Mouse (Mus musculus) stomach, postnatal 0 days (tissue): ENCODE results near the gene Mesp1. TPM values are rescaled to one million over a fixed set of nuclear protein-coding genes. Genes with fewer than 3 reads are reported as not detected.

Source experiments
- ATAC-seq: fragments of 200-750 bp; cut with Nextera tagmentation; 2 replicates; pipeline ENCODE4 v1.8.0; 2017; ENCODE audit not compliant: low FRiP score, low TSS enrichment
- DNase-seq: peaks from one replicate; pipeline ENCODE4 v3.0.0-alpha.2; 2016; ENCODE audit warnings: low spot score
- H3K27ac ChIP-seq: fragments of 300-500 bp; sonication (generic); replicated peaks from 2 replicates; pipeline ENCODE4 v1.5.1; 2014; ENCODE audit warnings: mild to moderate bottlenecking, control low read depth
- H3K27me3 ChIP-seq: fragments of 300-500 bp; sonication (generic); 2 replicates; pipeline ENCODE4 v1.6.1; 2014; ENCODE audit warnings: low read length; ENCODE audit not compliant: control insufficient read depth, insufficient read depth
- H3K36me3 ChIP-seq: fragments of 300-500 bp; sonication (generic); 2 replicates; pipeline ENCODE4 v1.6.1; 2014; ENCODE audit warnings: low read length, mixed read lengths; ENCODE audit not compliant: control insufficient read depth, insufficient read depth
- H3K4me1 ChIP-seq: fragments of 300-500 bp; sonication (generic); replicated peaks from 2 replicates; pipeline ENCODE4 v1.6.1; 2014; ENCODE audit warnings: antibody characterized with exemption; ENCODE audit not compliant: control insufficient read depth, insufficient read depth
- H3K4me2 ChIP-seq: fragments of 300-500 bp; sonication (generic); replicated peaks from 2 replicates; pipeline ENCODE4 v1.6.1; 2014; ENCODE audit warnings: low read depth, mild to moderate bottlenecking, control low read depth, moderate library complexity
- H3K4me3 ChIP-seq: fragments of 300-500 bp; sonication (generic); 2 replicates; pipeline ENCODE4 v1.5.1; 2014; ENCODE audit warnings: low read depth, low read length, control low read depth
- H3K9ac ChIP-seq: fragments of 300-500 bp; sonication (generic); 2 replicates; pipeline ENCODE4 v1.6.1; 2014; ENCODE audit warnings: mild to moderate bottlenecking, low read length, control low read depth, mixed read lengths
- H3K9me3 ChIP-seq: fragments of 300-500 bp; sonication (generic); 2 replicates; pipeline ENCODE4 v1.6.1; 2016; ENCODE audit warnings: low read length; ENCODE audit not compliant: control insufficient read depth
- CTCF ChIP-seq: IDR thresholded peaks from 2 replicates; pipeline ENCODE4 v1.5.1; 2016; ENCODE audit warnings: antibody characterized with exemption, low read depth, mild to moderate bottlenecking, moderate library complexity
- EP300 ChIP-seq: optimal IDR thresholded peaks from 2 replicates; pipeline ENCODE3; 2016; ENCODE audit warnings: antibody characterized with exemption
- WGBS: fragments of 180-500 bp; shearing (Covaris S2); extraction: QIAGEN DNeasy Blood & Tissue Kit; methylation state at CpG from one replicate; pipeline ENCODE4 v1.1.7; 2014; 5-methylcytosine and 5-hydroxymethylcytosine counted together
- polyA plus RNA-seq: library from polyadenylated mRNA; unstranded; fragments of >200 nt; fragmentation: Nextera tagmentation; extraction: Ambion mirVana; gene quantifications from 2 replicates; pipeline ENCODE4 v1.2.1, GENCODE M21; 2015

The Mesp1 gene
- not detected in 2 replicates for polyA plus RNA-seq

- 71% methylated on average over 6 of the region's 6 CpGs for WGBS
Observed at GRCm38 (mm10) chr7:79793688-79794087, at the start of gene Mesp1. Mesp1 (minus strand) TSS chr7:79793788.

GRCm38 (mm10) chr7:79842163-79842562, 48.6 kb upstream of the Mesp1 start:
- H3K27ac ChIP-seq = no peak overlapping the region; the same call in 1 of the 2 replicates
- peak overlapping the region; percentile 8; the same call in 1 of the 2 replicates for H3K4me2 ChIP-seq
- 44% methylated on average over 7 of the region's 7 CpGs for WGBS
- H3K36me3 ChIP-seq = no peaks in the 10 kb centered on the region; the same call in 1 of the 2 replicates
- TF ChIP-seq CTCF = no peak
- H3K4me3 ChIP-seq = no peak overlapping the region
- no peaks in the 10 kb centered on the region for H3K9me3 ChIP-seq
- no peak overlapping the region for H3K9ac ChIP-seq
- no peaks in the 10 kb centered on the region for H3K27me3 ChIP-seq
- peak; percentile 55 for DNase-seq
- no peaks in the 10 kb centered on the region for H3K4me1 ChIP-seq
- ATAC-seq = 0 out of 2 replicates have a peak, but pooled peaks have one; percentile 25

More at GRCm38 (mm10) chr7:79793688-79794087, at the start of gene Mesp1:
- no peaks in the 10 kb centered on the region for H3K36me3 ChIP-seq
- DNase-seq (no peak), ATAC-seq (no peak)
- 0 out of 2 replicates have a peak, but pooled peaks cover 12% of the 10 kb centered on the region for H3K27me3 ChIP-seq
- no peak within 1 kb of the TSS for H3K27ac ChIP-seq
- no peaks in the 10 kb centered on the region for H3K9me3 ChIP-seq
- TF ChIP-seq EP300 = no peak
- no peak for TF ChIP-seq CTCF
- H3K4me2 ChIP-seq = peak within 1 kb of the TSS; percentile 62
- H3K4me3 ChIP-seq = peak within 1 kb of the TSS; percentile 46
- H3K4me1 ChIP-seq = peaks cover 6% of the 10 kb centered on the region; the same call in 1 of the 2 replicates
- peak within 1 kb of the TSS; percentile 47 for H3K9ac ChIP-seq

- no peak for ATAC-seq
- 43% methylated on average over 2 of the region's 2 CpGs for WGBS
Observed at GRCm38 (mm10) chr7:79837247-79837646, 43.7 kb upstream of the Mesp1 start.

GRCm38 (mm10) chr7:79835196-79835595, 41.6 kb upstream of the Mesp1 start:
- Histone ChIP-seq H3K9ac (no peak overlapping the region), H3K27me3 (no peaks in the 10 kb centered on the region), H3K9me3 (no peaks in the 10 kb centered on the region), H3K27ac (no peak overlapping the region), H3K4me3 (no peak overlapping the region), H3K4me1 (no peaks in the 10 kb centered on the region), H3K4me2 (no peak overlapping the region), H3K36me3 (no peaks in the 10 kb centered on the region)
- DNase-seq = no peak
- no peak for ATAC-seq
- 94% methylated on average over 6 of the region's 6 CpGs for WGBS
- no peak for TF ChIP-seq CTCF
- no peak for TF ChIP-seq EP300

More at GRCm38 (mm10) chr7:79837247-79837646, 43.7 kb upstream of the Mesp1 start:
- Histone ChIP-seq H3K4me1 (no peaks in the 10 kb centered on the region), H3K27ac (no peak overlapping the region), H3K36me3 (no peaks in the 10 kb centered on the region; the same call in 1 of the 2 replicates), H3K9ac (no peak overlapping the region), H3K4me2 (no peak overlapping the region), H3K27me3 (no peaks in the 10 kb centered on the region), H3K9me3 (no peaks in the 10 kb centered on the region), H3K4me3 (no peak overlapping the region)
- no peak for DNase-seq
- TF ChIP-seq EP300 = no peak
- TF ChIP-seq CTCF = no peak

GRCm38 (mm10) chr7:79832980-79833379, 39.4 kb upstream of the Mesp1 start:
- DNase-seq (no peak), ATAC-seq (peak; percentile 46; the same call in 1 of the 2 replicates)
- Histone ChIP-seq H3K4me3 (no peak overlapping the region), H3K4me1 (no peaks in the 10 kb centered on the region), H3K4me2 (no peak overlapping the region), H3K36me3 (no peaks in the 10 kb centered on the region), H3K9me3 (no peaks in the 10 kb centered on the region), H3K27ac (no peak overlapping the region), H3K9ac (no peak overlapping the region), H3K27me3 (no peaks in the 10 kb centered on the region)
- TF ChIP-seq EP300 (no peak), CTCF (no peak)

- peak; percentile 38 for DNase-seq
- H3K4me1 ChIP-seq = no peaks in the 10 kb centered on the region
- ATAC-seq = no peak
- 34% methylated on average over 6 of the region's 6 CpGs for WGBS
- H3K4me3 ChIP-seq = no peak overlapping the region
- H3K4me2 ChIP-seq = no peak overlapping the region
- no peak overlapping the region; the same call in 1 of the 2 replicates for H3K9ac ChIP-seq
- no peaks in the 10 kb centered on the region for H3K27me3 ChIP-seq
- TF ChIP-seq CTCF (no peak), EP300 (no peak)
- no peaks in the 10 kb centered on the region for H3K9me3 ChIP-seq
- H3K27ac ChIP-seq = peak overlapping the region; percentile 70
- no peaks in the 10 kb centered on the region for H3K36me3 ChIP-seq
Observed at GRCm38 (mm10) chr7:79831585-79831984, 38.0 kb upstream of the Mesp1 start.
